Mouse (Mus musculus): ENCODE results near the gene Cdh6. TPM values are rescaled to one million over a fixed set of nuclear protein-coding genes. Genes with fewer than 3 reads are reported as not detected.

Cdh6 gene
- total RNA-seq (2023), result not detected in 2 replicates

DNA sequence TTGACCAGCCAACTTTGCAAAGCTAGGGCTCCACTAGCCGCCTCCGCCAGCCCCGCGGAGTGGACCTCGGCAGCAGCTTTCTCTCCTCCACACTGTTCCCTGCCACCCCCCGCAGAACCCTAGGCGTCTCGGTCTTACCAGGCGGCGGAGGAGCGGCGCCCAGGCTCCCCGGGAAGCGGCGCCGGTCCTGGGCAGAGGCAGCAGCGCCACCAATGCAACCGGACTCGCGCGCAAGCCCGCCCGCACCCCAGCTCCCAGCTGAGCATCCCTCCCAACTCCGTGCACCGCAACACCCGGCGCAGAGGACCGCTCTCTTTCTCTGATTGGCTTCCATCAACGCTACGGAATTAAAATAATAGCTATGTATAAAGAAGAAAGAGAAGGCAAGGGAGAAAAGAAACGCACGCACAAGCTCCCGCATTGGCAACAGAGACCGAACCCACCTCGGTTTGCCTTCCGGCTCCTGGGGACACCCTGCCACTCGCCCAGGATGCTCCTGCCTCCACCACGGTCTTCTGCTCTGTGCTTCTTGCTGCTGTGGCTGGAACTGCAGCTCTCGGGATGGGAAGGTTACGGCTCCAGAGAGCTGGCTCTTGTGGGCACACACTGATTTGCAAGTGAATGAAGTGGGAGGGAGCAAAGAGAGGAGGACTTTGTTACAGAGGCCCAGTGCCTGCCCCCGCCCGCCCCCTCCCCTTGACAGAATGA is at the start of gene Cdh6:
Gene Cdh6, minus strand, starts transcription at position 605 of the 708 bp plus-strand sequence.

